24 mouse cellular contexts compared by ENCODE assay signal in genomic region chr3:102149941-102150340, GRCm38 (mm10). TPM values are rescaled to one million over a fixed set of nuclear protein-coding genes. Genes with fewer than 3 reads are reported as not detected.
A peak's percentile ranks its signal among the peaks of the same experiment; 100 is the strongest.
DNase-seq lines count a peak whose midpoint lies in the region; ATAC-seq and TF ChIP-seq lines count a peak whose summit lies in the region.
"Had no signal": no experiment of that assay in that cellular context is flagged by ENCODE, and none has a peak within 500 bp of the region (broad histone marks: within the 10 kb centered on the region; RNA-seq: fewer than 3 reads in every experiment).

No protein-coding gene starts in this region.

- no peaks in the 10 kb centered on the region for H3K36me3 ChIP-seq in lung, embryonic 15.5 days
- H3K36me3 ChIP-seq in embryonic facial prominence, embryonic 11.5 days (replicated peaks; ENCODE audit: control insufficient read depth, insufficient read depth, low read depth, low read length): no peaks in the 10 kb centered on the region
- H3K36me3 ChIP-seq in limb, embryonic 14.5 days (ENCODE audit: control insufficient read depth, insufficient read depth, low read length): no peaks in the 10 kb centered on the region
- no peaks in the 10 kb centered on the region for H3K36me3 ChIP-seq in hindbrain, embryonic 10.5 days
- H3K36me3 ChIP-seq: embryonic facial prominence, embryonic 12.5 days; limb, embryonic 15.5 days; neural tube, embryonic 13.5 days had no signal

- WGBS in lung, embryonic 15.5 days: 19% methylated on average over 7 of the region's 7 CpGs
- WGBS in embryonic facial prominence, embryonic 11.5 days: 22% methylated on average over 7 of the region's 7 CpGs
- 17% methylated on average over 7 of the region's 7 CpGs for WGBS in limb, embryonic 14.5 days
- WGBS in hindbrain, embryonic 10.5 days: 62% methylated on average over 7 of the region's 7 CpGs

- peaks cover 15% of the 10 kb centered on the region for H3K4me1 ChIP-seq in lung, embryonic 15.5 days
- no peaks in the 10 kb centered on the region; the same call in 1 of the 2 replicates for H3K4me1 ChIP-seq in embryonic facial prominence, embryonic 11.5 days (ENCODE audit: control insufficient read depth, insufficient read depth, low read length)
- peaks cover 16% of the 10 kb centered on the region; the same call in 1 of the 2 replicates for H3K4me1 ChIP-seq in limb, embryonic 14.5 days (ENCODE audit: control insufficient read depth, insufficient read depth, low read length)
- peaks cover 68% of the 10 kb centered on the region for H3K4me1 ChIP-seq in hindbrain, embryonic 10.5 days (replicated peaks)
- H3K4me1 ChIP-seq: megakaryocyte, embryonic 14.5 days had no signal

- H3K4me2 ChIP-seq in lung, embryonic 15.5 days: no peak overlapping the region
- H3K4me2 ChIP-seq in embryonic facial prominence, embryonic 11.5 days (ENCODE audit: low read depth, low read length): no peak overlapping the region
- no peak overlapping the region for H3K4me2 ChIP-seq in limb, embryonic 14.5 days (replicated peaks; ENCODE audit: low read depth, low read length, severe bottlenecking)
- H3K4me2 ChIP-seq: embryonic facial prominence, embryonic 12.5 days; forebrain, embryonic 13.5 days; heart, embryonic 11.5 days; limb, embryonic 15.5 days; neural tube, embryonic 13.5 days had no signal

- H3K27me3 ChIP-seq in lung, embryonic 15.5 days: no peaks in the 10 kb centered on the region; the same call in 1 of the 2 replicates
- H3K27me3 ChIP-seq in embryonic facial prominence, embryonic 11.5 days (ENCODE audit: control insufficient read depth, insufficient read depth, low read length): no peaks in the 10 kb centered on the region; the same call in 1 of the 2 replicates
- H3K27me3 ChIP-seq in limb, embryonic 14.5 days (ENCODE audit: control insufficient read depth, insufficient read depth, low read length): no peaks in the 10 kb centered on the region
- peaks cover 10% of the 10 kb centered on the region; the same call in 1 of the 2 replicates for H3K27me3 ChIP-seq in hindbrain, embryonic 10.5 days (ENCODE audit: insufficient read depth, poor library complexity, severe bottlenecking)
- H3K27me3 ChIP-seq: embryonic facial prominence, embryonic 12.5 days; forebrain, embryonic 13.5 days; limb, embryonic 15.5 days; megakaryocyte, embryonic 14.5 days; neural tube, embryonic 13.5 days had no signal

- no peaks in the 10 kb centered on the region for H3K9me3 ChIP-seq in lung, embryonic 15.5 days
- no peaks in the 10 kb centered on the region for H3K9me3 ChIP-seq in embryonic facial prominence, embryonic 11.5 days (replicated peaks; ENCODE audit: control insufficient read depth, low read length)
- H3K9me3 ChIP-seq in limb, embryonic 14.5 days (ENCODE audit: control insufficient read depth, low read length): no peaks in the 10 kb centered on the region
- no peaks in the 10 kb centered on the region for H3K9me3 ChIP-seq in hindbrain, embryonic 10.5 days
- H3K9me3 ChIP-seq: embryonic facial prominence, embryonic 12.5 days; forebrain, embryonic 13.5 days; limb, embryonic 15.5 days; neural tube, embryonic 13.5 days had no signal

- DNase-seq in embryo, embryonic 10 days (ENCODE audit: low spot score): peak; percentile 58
- no peak for DNase-seq in embryo, embryonic 9.5 days (ENCODE audit: extremely low spot score)
- no peak for DNase-seq in lung, postnatal 4 days
- DNase-seq in embryonic facial prominence, embryonic 11.5 days (ENCODE audit: low spot score): peak; percentile 76
- peak; percentile 64 for DNase-seq in limb, embryonic 14.5 days (ENCODE audit: low spot score)
- no peak for DNase-seq in hindbrain, embryonic 10.5 days (ENCODE audit: low spot score)
- DNase-seq in thymus, postnatal 36 days: no peak
- DNase-seq: cerebellum, adult 18-20 months; cerebellum, postnatal 25 days; gastrocnemius, postnatal 10 days; heart, postnatal 10 days; lung, postnatal 14 days; midbrain, embryonic 14.5 days had no signal

- ATAC-seq in lung, embryonic 15.5 days (ENCODE audit: borderline replicate concordance, extremely low read depth, low FRiP score, low TSS enrichment): peak; percentile 39; the same call in 1 of the 2 replicates
- no peak; the same call in 1 of the 2 replicates for ATAC-seq in embryonic facial prominence, embryonic 11.5 days (replicated peaks; ENCODE audit: insufficient number of reproducible peaks, low FRiP score, low TSS enrichment, low read depth)
- peak; percentile 61 for ATAC-seq in limb, embryonic 14.5 days (ENCODE audit: low FRiP score, low read depth)
- ATAC-seq: forebrain, embryonic 13.5 days; intestine, postnatal 0 days had no signal

- H3K4me3 ChIP-seq in lung, embryonic 15.5 days: no peak overlapping the region
- no peak overlapping the region for H3K4me3 ChIP-seq in embryonic facial prominence, embryonic 11.5 days (ENCODE audit: low read depth, low read length)
- no peak overlapping the region for H3K4me3 ChIP-seq in limb, embryonic 14.5 days (replicated peaks; ENCODE audit: low read length)
- H3K4me3 ChIP-seq in hindbrain, embryonic 10.5 days: no peak overlapping the region
- H3K4me3 ChIP-seq: embryonic facial prominence, embryonic 12.5 days; erythroblast, embryonic 14.5 days; forebrain, embryonic 13.5 days; limb, embryonic 15.5 days; megakaryocyte, embryonic 14.5 days; neural tube, embryonic 13.5 days had no signal

- H3K9ac ChIP-seq in lung, embryonic 15.5 days: no peak overlapping the region
- no peak overlapping the region for H3K9ac ChIP-seq in embryonic facial prominence, embryonic 11.5 days (replicated peaks; ENCODE audit: low read length)
- H3K9ac ChIP-seq in limb, embryonic 14.5 days (ENCODE audit: low read depth, low read length, severe bottlenecking): no peak overlapping the region
- H3K9ac ChIP-seq: embryonic facial prominence, embryonic 12.5 days; forebrain, embryonic 13.5 days; limb, embryonic 15.5 days; liver, embryonic 14.5 days; neural tube, embryonic 13.5 days had no signal

- H3K27ac ChIP-seq in lung, embryonic 15.5 days: no peak overlapping the region
- H3K27ac ChIP-seq in embryonic facial prominence, embryonic 11.5 days (replicated peaks; ENCODE audit: low read depth, low read length): no peak overlapping the region
- H3K27ac ChIP-seq in limb, embryonic 14.5 days (replicated peaks; ENCODE audit: low read depth, low read length): no peak overlapping the region
- H3K27ac ChIP-seq in hindbrain, embryonic 10.5 days: no peak overlapping the region
- H3K27ac ChIP-seq: embryonic facial prominence, embryonic 12.5 days; forebrain, embryonic 13.5 days; kidney, postnatal 0 days; limb, embryonic 15.5 days; liver, embryonic 14.5 days; neural tube, embryonic 13.5 days had no signal

- no peak for TF ChIP-seq POLR2A in limb, embryonic 14.5 days (IDR thresholded peaks at IDR 0.05; ENCODE audit: borderline replicate concordance, extremely low read depth, insufficient read depth, insufficient read length)

RNA-seq across cellular contexts. Expression of gene Vangl1, which starts 54.6 kb away (rescaled TPM):
- polyA plus RNA-seq in lung, embryonic 15.5 days (2015; fragmentation: Nextera tagmentation; extraction: Ambion mirVana): 21.4 and 21.7 TPM in 2 replicates
- 11.9 and 12.8 TPM in 2 replicates for polyA plus RNA-seq in embryonic facial prominence, embryonic 11.5 days (2014; fragmentation: Nextera tagmentation; extraction: Ambion mirVana)
- polyA plus RNA-seq in limb, embryonic 14.5 days (2012; rRNA removed): 22.7 and 28.2 TPM in 2 replicates
- polyA plus RNA-seq in limb, embryonic 14.5 days (2014; fragmentation: Nextera tagmentation; extraction: Ambion mirVana): 23.0 and 24.7 TPM in 2 replicates
- 13.9 and 14.7 TPM in 2 replicates for polyA plus RNA-seq in hindbrain, embryonic 10.5 days (2016; fragmentation: Nextera tagmentation; extraction: Ambion mirVana)

Comparison
In these comparisons a context has a peak if more than half of its experiments do, and no peak if none do; other contexts are left out.
1. DNase-seq: peak in embryo, embryonic 10 days (single experiment), embryonic facial prominence, embryonic 11.5 days (single experiment) and limb, embryonic 14.5 days (single experiment); none in embryo, embryonic 9.5 days (single experiment), lung, postnatal 4 days (0 of 2), hindbrain, embryonic 10.5 days (single experiment) and thymus, postnatal 36 days (0 of 2).